Mouse (Mus musculus): ENCODE measurements around the gene Olfr1283. TPM values are rescaled to one million over a fixed set of nuclear protein-coding genes. Genes with fewer than 3 reads are reported as not detected.
"Not testable (repeated sequence)": the region's sequence is repeated elsewhere in the genome, so short reads cannot be mapped to it uniquely, and the experiment has no call there.

Gene Olfr1283
- not detected in 2 replicates for polyA plus RNA-seq (2012; ENCODE audit: insufficient read depth, insufficient read length, low replicate concordance, missing spikeins)

DNA sequence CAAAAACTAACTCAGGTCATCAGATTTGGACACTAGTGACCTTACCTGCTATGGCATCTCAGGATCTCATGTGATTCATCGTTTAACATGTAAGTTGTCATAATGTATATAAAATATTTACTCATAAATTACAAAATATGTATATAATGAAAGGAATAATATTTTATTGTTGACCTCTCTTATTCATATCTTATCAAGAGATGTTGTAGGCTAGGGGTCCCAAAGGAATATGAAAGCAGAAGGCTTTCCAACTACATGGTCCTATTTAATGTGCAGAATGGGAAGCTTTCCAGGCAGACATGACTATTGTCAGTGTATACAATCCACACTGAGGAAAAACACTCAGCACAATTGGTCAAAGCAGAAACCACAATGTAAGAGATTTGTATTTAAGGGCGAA lies at the start of gene Olfr1283:
TSS of gene Olfr1283 (plus strand) at position 301 of the 400 bp plus-strand sequence.
- WGBS, result 77% methylated on average over 2 of the region's 2 CpGs
- TF ChIP-seq POLR2A (IDR thresholded peaks at IDR 0.05; ENCODE audit: insufficient read depth, low read depth, low read length), result no peak
- TF ChIP-seq CTCF (IDR thresholded peaks at IDR 0.05; ENCODE audit: insufficient read depth, low read depth, low read length), result no peak
- no peak within 1 kb of the TSS for H3K4me3 ChIP-seq (ENCODE audit: insufficient read depth, low read depth, low read length)
- H3K4me1 ChIP-seq (ENCODE audit: control insufficient read depth, insufficient read depth, low read length), result no peaks in the 10 kb centered on the region
- H3K27ac ChIP-seq (ENCODE audit: insufficient read depth, low read depth, low read length), result no peak within 1 kb of the TSS

DNA sequence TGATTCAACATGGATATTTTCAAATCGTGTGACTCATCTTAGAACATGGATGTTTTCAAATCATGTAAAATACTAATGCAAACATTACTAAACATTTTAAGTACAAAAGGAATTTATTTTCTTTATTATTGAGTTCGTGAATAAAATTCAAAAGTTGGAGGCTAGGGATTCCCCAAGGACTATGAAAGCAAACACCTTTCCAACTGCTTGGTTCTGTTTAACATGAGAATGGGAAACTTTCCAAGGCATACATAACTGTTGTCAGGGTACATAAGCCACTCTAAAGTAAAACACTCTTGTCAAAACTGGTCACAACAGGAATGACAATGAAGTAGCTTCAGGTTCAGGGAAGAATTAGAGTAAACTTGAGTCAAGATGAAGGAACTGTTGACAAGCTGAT lies 40.4 kb upstream of the Olfr1283 start, which contains the start of gene Olfr1281:
TSS of gene Olfr1281 (plus strand) at position 301 of the 400 bp plus-strand sequence.
- Histone ChIP-seq H3K4me1 (ENCODE audit: control insufficient read depth, insufficient read depth, low read length) (no peaks in the 10 kb centered on the region), H3K4me3 (ENCODE audit: insufficient read depth, low read depth, low read length) (no peak within 1 kb of the TSS), H3K27ac (ENCODE audit: insufficient read depth, low read depth, low read length) (no peak within 1 kb of the TSS)
- TF ChIP-seq CTCF (IDR thresholded peaks at IDR 0.05; ENCODE audit: insufficient read depth, low read depth, low read length), result no peak
- no peak for TF ChIP-seq POLR2A (IDR thresholded peaks at IDR 0.05; ENCODE audit: insufficient read depth, low read depth, low read length)
- 73% methylated on average over 2 of the region's 2 CpGs for WGBS

DNA sequence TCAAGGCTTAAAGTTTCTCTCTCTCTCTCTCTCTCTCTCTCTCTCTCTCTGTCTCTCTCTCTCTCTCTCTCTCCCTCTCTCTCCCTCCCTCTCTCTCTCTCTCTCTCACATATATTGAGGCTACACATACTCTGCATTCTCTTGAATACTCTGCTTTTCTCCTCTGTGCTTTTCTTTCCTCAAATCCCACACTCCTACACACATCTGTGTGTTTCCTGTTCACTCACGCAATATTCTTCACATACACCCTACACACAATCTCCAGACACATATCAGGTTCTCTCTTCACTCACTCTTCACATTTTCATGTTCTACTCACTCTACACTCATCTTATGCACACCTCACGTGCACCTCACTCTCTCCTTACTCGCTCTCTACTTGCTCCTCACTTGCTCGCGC lies 32.9 kb upstream of the Olfr1283 start:
- not testable (repeated sequence) for H3K4me3 ChIP-seq (ENCODE audit: insufficient read depth, low read depth, low read length); H3K27ac ChIP-seq (ENCODE audit: insufficient read depth, low read depth, low read length); H3K4me1 ChIP-seq (ENCODE audit: control insufficient read depth, insufficient read depth, low read length)
- WGBS, result 87% methylated on average over 5 of the region's 5 CpGs

DNA sequence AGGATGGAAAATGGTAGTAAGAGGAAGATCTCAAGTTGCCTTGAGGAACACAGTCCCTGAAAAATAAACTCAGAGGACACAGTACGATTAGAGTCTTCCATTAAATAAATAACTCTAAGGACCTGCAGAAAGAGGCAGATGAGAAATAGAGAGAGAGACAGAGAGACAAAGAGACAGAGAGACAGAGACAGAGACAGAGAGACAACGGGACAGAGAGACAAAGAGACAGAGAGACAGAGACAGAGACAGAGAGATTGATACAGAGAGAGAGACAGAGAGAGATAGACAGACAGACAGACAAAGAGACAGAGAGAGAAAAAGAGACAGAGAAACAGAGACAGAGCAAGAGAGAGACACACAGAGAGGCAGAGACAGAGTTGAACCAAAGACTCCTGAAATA lies 30.6 kb upstream of the Olfr1283 start, which contains the start of gene Olfr1282:
TSS of gene Olfr1282 (minus strand) at position 101 of the 400 bp plus-strand sequence.
- H3K4me1 ChIP-seq (ENCODE audit: control insufficient read depth, insufficient read depth, low read length), result no peaks in the 10 kb centered on the region
- H3K4me3 ChIP-seq (ENCODE audit: insufficient read depth, low read depth, low read length), result no peak within 1 kb of the TSS
- WGBS, result 68% methylated on average over 2 of the region's 2 CpGs
- TF ChIP-seq CTCF (IDR thresholded peaks at IDR 0.05; ENCODE audit: insufficient read depth, low read depth, low read length), result no peak
- no peak for TF ChIP-seq POLR2A (IDR thresholded peaks at IDR 0.05; ENCODE audit: insufficient read depth, low read depth, low read length)
- H3K27ac ChIP-seq (ENCODE audit: insufficient read depth, low read depth, low read length), result no peak within 1 kb of the TSS

DNA sequence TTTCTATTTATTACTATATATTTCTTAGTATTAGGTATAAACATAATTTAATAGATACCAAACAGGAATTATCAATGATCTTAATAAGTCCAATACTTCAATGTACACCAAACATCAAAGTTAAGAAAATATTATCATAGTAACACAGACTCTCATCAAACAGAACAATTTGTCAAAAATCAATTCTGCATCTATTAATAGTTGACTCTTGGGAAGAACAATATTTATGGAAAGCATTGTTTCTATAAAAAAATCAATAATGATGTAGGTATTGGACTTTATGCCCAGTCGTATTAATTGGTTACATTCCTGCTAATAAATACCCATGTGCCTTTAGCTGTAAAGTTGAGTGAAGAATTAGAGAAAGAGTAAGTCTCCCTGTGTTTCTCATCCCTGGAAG lies 8.6 kb downstream of the Olfr1283 start, which contains the start of gene Olfr1284:
TSS of gene Olfr1284 (plus strand) at position 301 of the 400 bp plus-strand sequence.
- Histone ChIP-seq H3K4me3 (ENCODE audit: insufficient read depth, low read depth, low read length) (no peak within 1 kb of the TSS), H3K27ac (ENCODE audit: insufficient read depth, low read depth, low read length) (no peak within 1 kb of the TSS), H3K4me1 (ENCODE audit: control insufficient read depth, insufficient read depth, low read length) (no peaks in the 10 kb centered on the region)
- 96% methylated on average over 1 of the region's 1 CpGs for WGBS
- TF ChIP-seq POLR2A (IDR thresholded peaks at IDR 0.05; ENCODE audit: insufficient read depth, low read depth, low read length) (no peak), CTCF (IDR thresholded peaks at IDR 0.05; ENCODE audit: insufficient read depth, low read depth, low read length) (no peak)

Other genes with a start within 250 kb of the Olfr1283 start
- not detected in 2 replicates for gene Gm15130, start 213.9 kb upstream of the Olfr1283 start, polyA plus RNA-seq (2012; ENCODE audit: insufficient read depth, insufficient read length, low replicate concordance, missing spikeins)
- not detected in 2 replicates for gene 4930430A15Rik, start 137.2 kb upstream of the Olfr1283 start, polyA plus RNA-seq (2012; ENCODE audit: insufficient read depth, insufficient read length, low replicate concordance, missing spikeins)
- not detected in 2 replicates for gene Olfr1275, start 131.5 kb upstream of the Olfr1283 start, polyA plus RNA-seq (2012; ENCODE audit: insufficient read depth, insufficient read length, low replicate concordance, missing spikeins)
- gene Olfr1276, start 112.3 kb upstream of the Olfr1283 start, polyA plus RNA-seq (2012; ENCODE audit: insufficient read depth, insufficient read length, low replicate concordance, missing spikeins), result not detected in 2 replicates
- gene Olfr1277, start 92.7 kb upstream of the Olfr1283 start, polyA plus RNA-seq (2012; ENCODE audit: insufficient read depth, insufficient read length, low replicate concordance, missing spikeins), result not detected in 2 replicates
- gene Olfr1278, start 76.7 kb upstream of the Olfr1283 start, polyA plus RNA-seq (2012; ENCODE audit: insufficient read depth, insufficient read length, low replicate concordance, missing spikeins), result not detected in 2 replicates
- not detected in 2 replicates for gene Olfr1279, start 66.2 kb upstream of the Olfr1283 start, polyA plus RNA-seq (2012; ENCODE audit: insufficient read depth, insufficient read length, low replicate concordance, missing spikeins)
- gene Olfr1280, start 52.8 kb upstream of the Olfr1283 start, polyA plus RNA-seq (2012; ENCODE audit: insufficient read depth, insufficient read length, low replicate concordance, missing spikeins), result not detected in 2 replicates
- gene Olfr1281, start 40.3 kb upstream of the Olfr1283 start, polyA plus RNA-seq (2012; ENCODE audit: insufficient read depth, insufficient read length, low replicate concordance, missing spikeins), result not detected in 2 replicates
- not detected in 2 replicates for gene Olfr1282, start 30.7 kb upstream of the Olfr1283 start, polyA plus RNA-seq (2012; ENCODE audit: insufficient read depth, insufficient read length, low replicate concordance, missing spikeins)
- not detected in 2 replicates for gene Olfr1284, start 8.7 kb downstream of the Olfr1283 start, polyA plus RNA-seq (2012; ENCODE audit: insufficient read depth, insufficient read length, low replicate concordance, missing spikeins)
- gene Olfr1286, start 56.3 kb downstream of the Olfr1283 start, polyA plus RNA-seq (2012; ENCODE audit: insufficient read depth, insufficient read length, low replicate concordance, missing spikeins), result not detected in 2 replicates
- gene Olfr1287, start 82.4 kb downstream of the Olfr1283 start, polyA plus RNA-seq (2012; ENCODE audit: insufficient read depth, insufficient read length, low replicate concordance, missing spikeins), result not detected in 2 replicates
- gene Olfr1288, start 107.3 kb downstream of the Olfr1283 start, polyA plus RNA-seq (2012; ENCODE audit: insufficient read depth, insufficient read length, low replicate concordance, missing spikeins), result not detected in 2 replicates
- gene Olfr1289, start 114.0 kb downstream of the Olfr1283 start, polyA plus RNA-seq (2012; ENCODE audit: insufficient read depth, insufficient read length, low replicate concordance, missing spikeins), result not detected in 2 replicates
- gene Olfr1290, start 127.0 kb downstream of the Olfr1283 start, polyA plus RNA-seq (2012; ENCODE audit: insufficient read depth, insufficient read length, low replicate concordance, missing spikeins), result not detected in 2 replicates
- not detected in 2 replicates for gene Olfr1291-ps1, start 130.4 kb downstream of the Olfr1283 start, polyA plus RNA-seq (2012; ENCODE audit: insufficient read depth, insufficient read length, low replicate concordance, missing spikeins)
- not detected in 2 replicates for gene Olfr1293-ps, start 158.4 kb downstream of the Olfr1283 start, polyA plus RNA-seq (2012; ENCODE audit: insufficient read depth, insufficient read length, low replicate concordance, missing spikeins)
- gene Olfr1294, start 173.5 kb downstream of the Olfr1283 start, polyA plus RNA-seq (2012; ENCODE audit: insufficient read depth, insufficient read length, low replicate concordance, missing spikeins), result not detected in 2 replicates
- gene Olfr1295, start 202.9 kb downstream of the Olfr1283 start, polyA plus RNA-seq (2012; ENCODE audit: insufficient read depth, insufficient read length, low replicate concordance, missing spikeins), result not detected in 2 replicates